Mouse (Mus musculus): ENCODE results near the gene Gpm6a.
A peak's percentile ranks its signal among the peaks of the same experiment; 100 is the strongest.

The Gpm6a gene

DNA sequence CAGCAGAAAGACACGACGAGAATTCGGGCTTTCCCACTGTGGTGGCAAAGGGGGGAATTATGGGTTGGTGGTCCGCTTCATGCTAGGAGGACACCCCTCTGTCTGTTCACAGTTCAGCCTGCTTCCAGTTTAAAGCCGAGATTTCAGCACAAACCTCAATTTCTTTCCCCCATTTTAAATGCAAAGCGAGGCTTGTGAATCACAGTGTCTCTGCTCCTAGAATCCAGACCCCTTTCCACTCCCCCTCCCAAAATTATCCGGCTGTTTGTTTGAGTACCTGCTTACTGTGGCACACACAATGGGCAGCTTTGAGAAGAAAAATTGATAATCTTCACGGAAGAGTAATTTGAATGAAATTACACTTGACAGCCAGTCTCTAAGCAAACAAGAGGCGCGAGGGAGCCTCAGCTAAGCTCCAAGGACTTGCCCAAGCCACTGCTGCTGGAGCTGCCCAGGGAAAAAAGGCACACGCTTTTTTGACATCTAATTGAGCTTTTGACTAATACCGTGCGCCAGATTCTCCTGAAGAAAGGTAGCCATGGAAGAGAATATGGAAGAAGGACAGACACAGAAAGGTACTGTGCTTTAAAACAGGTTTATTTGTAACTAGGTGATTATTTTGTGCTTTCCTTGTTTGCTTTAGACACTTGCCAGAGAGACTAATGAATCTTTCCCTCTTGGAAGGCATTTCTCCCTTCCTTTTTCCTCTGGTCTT lies at the start of gene Gpm6a:
TSS of gene Gpm6a (plus strand) at position 103 of the 715 bp plus-strand sequence.
- DNase-seq (ENCODE audit: low read depth, low spot score) = no peak

- no peak for DNase-seq (ENCODE audit: low read depth, low spot score)
Observed at GRCm38 (mm10) chr8:54912891-54913290, 41.8 kb upstream of the Gpm6a start.

GRCm38 (mm10) chr8:54917710-54918109 lies 36.9 kb upstream of the Gpm6a start:
- DNase-seq (ENCODE audit: low read depth, low spot score) = no peak

DNA sequence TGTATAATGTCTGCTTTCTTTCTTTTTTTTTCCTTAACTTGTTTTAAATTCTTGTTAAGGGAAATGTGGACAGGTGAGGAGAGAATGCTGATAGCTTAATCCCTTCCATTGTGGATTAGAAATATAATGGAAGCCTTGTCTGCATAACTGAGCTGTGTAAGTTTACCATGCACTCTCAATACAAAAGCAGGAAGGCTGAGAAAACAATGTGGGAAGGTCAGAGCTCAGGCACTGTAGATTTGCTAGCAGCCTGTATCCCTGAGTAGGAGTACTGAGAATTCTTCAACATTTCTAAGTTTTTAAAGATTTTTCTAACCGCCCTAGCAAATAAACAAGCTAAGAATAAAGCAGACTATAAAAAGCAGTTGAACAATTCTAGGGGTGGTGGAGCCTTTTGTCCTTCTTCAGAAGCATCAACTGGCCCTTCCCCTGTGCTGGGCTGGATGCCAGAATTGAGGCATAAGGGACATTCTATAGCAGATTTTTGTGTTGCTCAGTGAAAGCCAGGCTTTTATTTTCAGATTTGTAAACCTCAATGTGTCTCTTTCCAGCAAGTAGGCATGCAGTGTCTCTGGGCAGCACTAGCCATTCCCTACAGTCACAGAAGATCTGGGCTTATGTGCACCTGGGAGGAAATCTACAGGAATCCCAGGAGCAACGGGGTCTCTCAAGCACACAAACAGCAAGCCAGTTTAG lies 32.3 kb upstream of the Gpm6a start:
- DNase-seq (ENCODE audit: low read depth, low spot score) = no peak

DNA sequence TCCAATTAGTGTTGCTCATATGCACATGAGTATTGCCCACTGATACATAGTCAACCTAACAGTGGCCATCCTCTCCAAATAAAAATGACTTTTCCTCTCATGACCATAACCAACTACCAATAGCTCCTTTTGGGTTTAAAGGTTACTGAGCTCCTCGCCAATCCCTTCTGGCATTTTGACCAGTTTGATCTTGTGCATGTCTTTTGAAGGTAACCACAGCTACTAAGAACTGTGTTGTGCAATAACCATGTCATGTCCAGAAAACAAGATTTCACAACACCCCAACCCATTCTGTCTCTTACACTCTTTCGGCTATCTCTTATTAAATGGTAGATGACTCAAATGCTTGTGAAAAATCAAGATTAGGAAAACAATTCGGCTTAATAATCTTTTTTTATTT lies 29.7 kb upstream of the Gpm6a start:
- no peak for DNase-seq (ENCODE audit: low read depth, low spot score)

GRCm38 (mm10) chr8:54932306-54932705 lies 22.3 kb upstream of the Gpm6a start:
- DNase-seq (ENCODE audit: low read depth, low spot score) = peak; percentile 4

- DNase-seq (ENCODE audit: low read depth, low spot score) = no peak
Observed at GRCm38 (mm10) chr8:54953351-54953750, 1.3 kb upstream of the Gpm6a start.

DNA sequence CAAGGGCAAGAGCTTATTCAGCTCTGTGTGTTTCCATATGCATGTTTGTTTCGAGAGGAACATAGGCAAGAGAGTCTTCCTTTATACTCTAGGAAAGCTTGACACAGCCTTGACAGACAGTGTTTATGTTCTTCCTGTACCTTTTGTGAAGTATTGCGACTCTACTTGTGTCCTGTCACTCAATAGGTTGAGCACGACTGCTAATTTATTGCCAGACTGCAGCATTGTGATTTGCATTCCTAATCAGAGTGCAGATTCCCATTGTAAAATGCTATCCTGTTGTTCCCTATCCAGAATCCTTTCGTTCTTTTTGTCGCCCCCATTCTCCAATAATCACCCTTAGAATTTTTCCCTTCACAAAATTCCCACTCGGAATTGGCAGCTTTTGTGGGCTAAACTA lies 613 bp upstream of the Gpm6a start:
- DNase-seq (ENCODE audit: low read depth, low spot score) = no peak

GRCm38 (mm10) chr8:54955456-54955800 lies 785 bp downstream of the Gpm6a start:
- DNase-seq (ENCODE audit: low read depth, low spot score) = no peak

DNA sequence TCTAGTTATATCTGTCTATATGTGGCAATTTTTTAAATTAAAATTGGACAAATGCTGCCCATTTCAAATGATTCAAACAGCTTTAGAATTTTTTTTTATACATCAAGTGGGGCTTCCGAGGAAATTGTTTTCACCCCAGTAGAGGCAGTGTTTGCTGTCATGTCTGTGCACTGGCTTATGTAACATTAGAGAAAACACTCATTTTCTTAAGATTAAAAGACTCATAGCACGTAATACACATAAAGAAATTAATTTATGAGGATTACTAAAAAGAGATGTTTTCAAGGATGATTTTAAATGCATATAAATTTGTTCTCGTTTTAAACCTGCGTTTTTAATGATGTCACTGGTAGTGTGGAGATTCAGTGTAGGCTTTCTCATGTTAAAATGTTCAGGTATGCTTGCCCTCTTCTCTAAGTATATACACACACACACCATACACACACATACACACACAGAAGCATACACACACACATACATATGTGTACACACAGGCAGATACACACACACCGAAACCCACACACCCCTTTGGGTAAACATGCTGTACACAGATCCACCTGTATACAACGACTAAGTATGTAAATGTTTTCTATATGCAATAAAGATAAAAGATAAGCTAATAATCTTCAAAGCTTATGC lies 1.4 kb downstream of the Gpm6a start:
- no peak for DNase-seq (ENCODE audit: low read depth, low spot score)

GRCm38 (mm10) chr8:54956787-54957186 lies 2.1 kb downstream of the Gpm6a start:
- no peak for DNase-seq (ENCODE audit: low read depth, low spot score)

GRCm38 (mm10) chr8:54957506-54957905 lies 2.9 kb downstream of the Gpm6a start:
- DNase-seq (ENCODE audit: low read depth, low spot score) = no peak

GRCm38 (mm10) chr8:54961571-54961970 lies 6.9 kb downstream of the Gpm6a start:
- DNase-seq (ENCODE audit: low read depth, low spot score) = no peak

DNA sequence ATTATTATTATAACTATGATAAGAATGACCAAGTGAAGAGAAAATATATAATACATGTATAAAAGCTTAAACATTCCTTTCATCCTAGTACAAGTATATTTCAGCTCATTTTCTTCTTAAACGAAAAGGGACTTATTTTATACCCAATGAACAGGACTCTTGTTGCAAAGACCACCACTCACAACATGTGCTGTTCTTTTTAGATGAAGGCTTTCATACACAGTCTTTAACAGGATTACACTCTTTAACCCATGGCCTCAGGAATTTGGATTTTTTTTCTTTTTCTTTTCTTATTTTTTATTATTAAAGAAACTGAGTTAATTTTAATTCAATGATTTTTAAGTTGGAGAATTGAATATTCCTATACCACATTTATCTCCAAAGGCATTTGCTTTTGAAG lies 20.4 kb downstream of the Gpm6a start:
- no peak for DNase-seq (ENCODE audit: low read depth, low spot score)

- peak; percentile 10 for DNase-seq (ENCODE audit: low read depth, low spot score)
Observed at GRCm38 (mm10) chr8:54975506-54975905, 20.9 kb downstream of the Gpm6a start.

DNA sequence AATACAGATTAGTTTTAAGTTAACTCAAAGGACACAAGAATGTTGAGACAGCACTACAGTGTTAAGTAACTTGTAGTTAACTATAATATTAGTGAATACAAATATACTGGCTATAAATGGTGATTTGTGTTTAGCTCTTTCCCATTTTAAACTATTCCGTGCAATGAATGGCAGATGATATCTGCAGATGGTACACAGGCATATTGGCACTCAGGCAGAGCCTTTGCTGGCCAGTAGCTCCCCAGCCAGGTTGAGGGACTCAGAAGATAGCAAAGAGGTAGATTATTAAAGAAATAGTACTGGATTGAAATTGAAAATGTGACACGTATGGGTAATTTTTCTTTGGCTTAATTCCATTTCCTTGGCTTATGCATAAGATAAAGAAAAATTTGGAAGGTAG lies 21.3 kb downstream of the Gpm6a start:
- no peak for DNase-seq (ENCODE audit: low read depth, low spot score)

DNA sequence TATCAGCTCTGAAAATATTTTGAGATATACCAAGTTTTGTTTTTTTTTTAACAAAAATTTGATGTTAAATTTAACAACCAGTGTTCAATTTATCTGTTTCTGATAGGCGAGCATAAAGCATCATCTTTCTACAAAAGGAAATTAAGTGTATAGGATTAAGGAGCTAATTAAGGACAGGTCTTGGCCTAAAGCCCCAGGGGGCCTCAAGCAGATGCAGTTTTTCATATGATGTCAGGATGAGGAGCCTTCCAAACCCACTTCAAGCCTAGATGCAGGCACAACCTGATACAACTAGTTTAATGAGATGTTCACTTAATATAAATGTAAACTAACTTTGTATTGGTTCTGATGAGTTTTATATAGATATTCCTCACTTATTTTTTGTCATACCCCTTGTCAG lies 22.0 kb downstream of the Gpm6a start:
- no peak for DNase-seq (ENCODE audit: low read depth, low spot score)

DNA sequence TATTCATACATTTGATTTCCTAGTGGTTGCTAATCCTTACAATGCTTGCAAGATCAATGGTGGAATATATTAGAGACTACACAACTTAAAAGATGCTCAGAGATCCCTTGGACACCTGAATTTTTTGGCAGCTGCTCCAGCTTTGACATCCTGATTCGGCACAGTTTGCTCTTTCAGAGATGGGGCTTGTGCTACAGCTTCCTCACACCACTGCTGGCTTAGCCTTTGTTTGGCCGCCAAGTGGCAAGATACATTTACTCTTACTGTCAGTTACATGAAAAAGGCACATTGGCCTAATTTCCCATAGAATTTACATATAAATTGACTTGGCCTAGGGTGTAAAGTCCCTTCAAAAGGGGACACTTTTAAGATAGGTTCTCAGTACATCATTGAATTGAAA lies 32.1 kb downstream of the Gpm6a start:
- DNase-seq (ENCODE audit: low read depth, low spot score) = no peak

DNA sequence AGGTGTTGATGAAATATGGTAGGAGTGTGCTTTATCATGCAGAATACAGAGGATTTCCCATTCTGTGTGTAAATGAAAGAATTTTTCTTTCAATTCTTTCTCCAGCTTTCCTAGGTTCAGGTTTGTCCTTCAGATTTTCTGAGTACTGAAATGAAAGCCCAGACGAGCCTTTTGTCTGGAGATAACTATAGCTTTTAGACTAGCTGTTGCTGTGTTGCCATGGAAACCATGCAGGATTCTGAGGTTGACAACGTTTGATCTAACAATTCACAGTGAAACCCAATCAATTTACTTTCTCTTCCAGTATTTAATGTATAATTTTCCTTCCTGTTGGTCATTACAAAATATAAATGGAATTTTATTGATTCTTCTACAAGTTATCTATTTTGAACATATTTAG lies 34.5 kb downstream of the Gpm6a start:
- DNase-seq (ENCODE audit: low read depth, low spot score) = no peak

DNA sequence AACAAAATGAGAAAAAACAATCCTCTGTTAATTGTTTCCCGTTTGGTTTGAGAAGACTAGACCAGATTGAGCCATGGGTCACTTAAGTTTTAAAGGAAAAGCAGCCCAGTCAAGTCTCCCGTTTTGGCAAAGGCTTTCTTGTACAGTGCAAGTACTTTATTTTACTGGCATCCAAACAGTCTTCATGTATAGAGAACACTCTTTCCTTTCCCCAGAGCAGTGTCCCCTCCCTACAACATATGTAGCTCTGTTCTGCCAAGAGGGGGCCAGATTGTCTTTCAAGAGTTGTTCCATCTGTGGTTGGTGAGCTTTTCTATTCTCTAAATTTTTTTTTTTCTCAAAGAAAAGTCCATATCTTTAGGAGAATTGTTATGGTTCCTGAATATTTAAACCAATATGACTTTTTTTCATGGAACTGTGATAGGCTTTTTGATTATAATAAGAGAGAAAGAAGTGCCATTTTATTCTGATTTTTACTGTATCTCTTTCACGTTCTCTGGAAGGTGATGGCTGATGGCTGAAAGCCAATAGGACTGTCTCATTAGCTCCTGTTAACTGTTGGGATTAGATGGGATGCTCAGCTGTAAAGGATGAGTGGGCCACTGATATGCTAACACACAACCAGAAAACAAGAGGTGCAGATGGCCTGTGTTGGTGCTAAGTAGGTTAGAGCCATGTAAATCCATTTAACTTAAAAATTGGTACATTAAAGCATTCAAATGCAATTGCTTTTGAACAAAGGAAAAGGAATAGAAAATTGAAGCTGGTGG lies 37.4 kb downstream of the Gpm6a start:
- DNase-seq (ENCODE audit: low read depth, low spot score) = no peak

- no peak for DNase-seq (ENCODE audit: low read depth, low spot score)
Observed at GRCm38 (mm10) chr8:54995662-54996061, 41.0 kb downstream of the Gpm6a start.

- no peak for DNase-seq (ENCODE audit: low read depth, low spot score)
Observed at GRCm38 (mm10) chr8:55002398-55002797, 47.8 kb downstream of the Gpm6a start.
